Mouse (Mus musculus): ENCODE results near the gene Aldh1a3. TPM values are rescaled to one million over a fixed set of nuclear protein-coding genes. Genes with fewer than 3 reads are reported as not detected.
A peak's percentile ranks its signal among the peaks of the same experiment; 100 is the strongest.

Gene Aldh1a3
- polyA plus RNA-seq, 1 experiment from 2014 or later = 3.7 TPM

DNA sequence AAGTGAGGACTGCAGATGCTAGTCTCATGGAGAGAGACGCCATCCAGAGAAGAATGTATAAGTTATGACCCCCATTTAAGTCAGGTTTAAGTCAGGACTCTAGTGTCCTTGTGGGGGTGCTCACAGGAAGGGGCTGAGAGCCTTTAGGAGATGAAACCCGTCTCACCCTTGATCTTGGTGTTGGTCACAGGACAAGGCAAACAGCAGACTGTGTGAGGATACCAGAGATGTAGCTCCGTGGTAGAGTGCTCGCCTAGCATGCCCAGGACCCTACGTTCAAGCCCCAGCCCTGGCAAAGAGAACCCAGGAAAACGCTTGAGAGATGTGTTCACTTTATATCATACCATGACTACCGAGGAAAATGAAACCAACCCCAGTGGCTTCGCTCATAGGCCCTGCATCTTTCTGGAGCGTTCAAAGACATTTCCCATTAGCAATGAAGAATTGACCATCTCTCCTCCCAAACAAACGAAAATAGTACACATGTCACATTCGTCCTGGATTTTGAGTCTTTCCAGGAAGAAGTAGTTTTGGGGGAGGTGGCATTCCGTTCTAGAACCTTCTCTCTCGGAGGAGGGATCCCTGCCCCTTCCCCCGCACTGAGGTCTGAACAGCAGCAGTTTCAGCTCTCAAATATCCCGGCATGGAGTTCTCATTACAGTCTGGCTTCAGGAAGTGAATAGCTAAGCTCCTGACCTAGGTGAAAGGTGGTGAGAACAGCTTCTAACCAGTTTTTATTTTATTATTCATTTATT is 21.6 kb upstream of the Aldh1a3 start:
- Histone ChIP-seq H3K27me3 (ENCODE audit: control insufficient read depth, insufficient read depth, low read length) (no peaks in the 10 kb centered on the region), H3K9me3 (ENCODE audit: control insufficient read depth, low read length) (no peaks in the 10 kb centered on the region), H3K9ac (ENCODE audit: low read length) (no peak overlapping the region), H3K4me2 (ENCODE audit: low read depth, low read length, severe bottlenecking) (no peak overlapping the region), H3K27ac (ENCODE audit: low read depth, low read length) (no peak overlapping the region), H3K4me3 (ENCODE audit: low read depth, low read length) (no peak overlapping the region), H3K4me1 (replicated peaks; ENCODE audit: control insufficient read depth, insufficient read depth, low read length) (0 out of 2 replicates have a peak, but pooled peaks cover 5% of the 10 kb centered on the region), H3K36me3 (ENCODE audit: control insufficient read depth, insufficient read depth, low read length) (no peaks in the 10 kb centered on the region)
- WGBS = 81% methylated on average over 15 of the region's 15 CpGs
- ATAC-seq (replicated peaks; ENCODE audit: low FRiP score) (no peak), DNase-seq (ENCODE audit: low spot score) (no peak)

DNA sequence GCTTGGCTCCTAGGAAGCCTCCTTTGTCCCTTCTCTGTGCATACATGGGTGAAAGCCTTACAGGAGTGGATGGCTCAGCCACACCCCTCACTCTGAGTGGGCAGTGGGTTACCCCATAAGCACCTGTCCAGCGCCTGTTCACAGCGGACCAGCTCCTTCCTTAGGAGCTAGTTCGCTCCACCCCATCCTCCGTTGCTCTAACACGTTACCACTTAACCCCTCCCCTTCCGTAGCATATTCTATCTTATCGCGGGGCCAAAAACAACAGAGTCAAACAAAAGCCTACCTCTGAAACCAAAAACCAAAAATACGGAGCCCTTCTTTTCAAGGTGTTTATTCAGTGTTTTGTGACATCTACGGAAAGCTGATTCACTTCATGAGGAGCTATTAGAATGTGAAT is 21.0 kb upstream of the Aldh1a3 start:
- H3K27ac ChIP-seq (ENCODE audit: low read depth, low read length) = no peak overlapping the region
- ATAC-seq (replicated peaks; ENCODE audit: low FRiP score) (no peak), DNase-seq (ENCODE audit: low spot score) (no peak)
- H3K4me3 ChIP-seq (ENCODE audit: low read depth, low read length) = no peak overlapping the region
- H3K4me2 ChIP-seq (ENCODE audit: low read depth, low read length, severe bottlenecking) = no peak overlapping the region
- 0 out of 2 replicates have a peak, but pooled peaks cover 5% of the 10 kb centered on the region for H3K4me1 ChIP-seq (replicated peaks; ENCODE audit: control insufficient read depth, insufficient read depth, low read length)
- no peaks in the 10 kb centered on the region for H3K9me3 ChIP-seq (ENCODE audit: control insufficient read depth, low read length)
- WGBS = 60% methylated on average over 10 of the region's 10 CpGs
- H3K36me3 ChIP-seq (ENCODE audit: control insufficient read depth, insufficient read depth, low read length) = no peaks in the 10 kb centered on the region
- H3K9ac ChIP-seq (ENCODE audit: low read length) = no peak overlapping the region
- H3K27me3 ChIP-seq (ENCODE audit: control insufficient read depth, insufficient read depth, low read length) = no peaks in the 10 kb centered on the region

DNA sequence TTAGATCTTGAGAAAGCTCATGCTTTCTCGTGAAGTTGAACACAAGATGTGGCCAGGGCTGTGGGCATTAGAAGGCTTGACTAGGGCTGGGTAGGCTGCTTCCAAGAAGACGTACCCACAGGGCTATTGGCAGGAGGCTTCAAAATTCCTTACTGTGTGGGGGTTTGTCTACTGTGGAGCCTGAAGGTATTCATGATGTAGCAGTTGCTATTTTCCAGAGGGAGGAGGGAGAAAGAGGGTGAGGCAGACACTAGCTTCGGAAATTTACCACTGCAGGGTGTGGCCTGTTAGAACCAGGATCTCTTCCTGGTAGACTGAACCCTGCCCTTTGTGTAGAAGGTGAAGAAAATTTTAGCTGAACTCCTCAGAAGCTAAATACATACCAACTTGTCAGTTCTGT is 19.5 kb upstream of the Aldh1a3 start:
- no peaks in the 10 kb centered on the region for H3K27me3 ChIP-seq (ENCODE audit: control insufficient read depth, insufficient read depth, low read length)
- H3K9ac ChIP-seq (ENCODE audit: low read length) = no peak overlapping the region
- H3K4me1 ChIP-seq (replicated peaks; ENCODE audit: control insufficient read depth, insufficient read depth, low read length) = 0 out of 2 replicates have a peak, but pooled peaks cover 5% of the 10 kb centered on the region
- H3K9me3 ChIP-seq (ENCODE audit: control insufficient read depth, low read length) = no peaks in the 10 kb centered on the region
- H3K27ac ChIP-seq (ENCODE audit: low read depth, low read length) = no peak overlapping the region
- 85% methylated on average over 3 of the region's 3 CpGs for WGBS
- H3K4me3 ChIP-seq (ENCODE audit: low read depth, low read length) = no peak overlapping the region
- no peak overlapping the region for H3K4me2 ChIP-seq (ENCODE audit: low read depth, low read length, severe bottlenecking)
- DNase-seq (ENCODE audit: low spot score) (no peak), ATAC-seq (replicated peaks; ENCODE audit: low FRiP score) (no peak)
- H3K36me3 ChIP-seq (ENCODE audit: control insufficient read depth, insufficient read depth, low read length) = no peaks in the 10 kb centered on the region

DNA sequence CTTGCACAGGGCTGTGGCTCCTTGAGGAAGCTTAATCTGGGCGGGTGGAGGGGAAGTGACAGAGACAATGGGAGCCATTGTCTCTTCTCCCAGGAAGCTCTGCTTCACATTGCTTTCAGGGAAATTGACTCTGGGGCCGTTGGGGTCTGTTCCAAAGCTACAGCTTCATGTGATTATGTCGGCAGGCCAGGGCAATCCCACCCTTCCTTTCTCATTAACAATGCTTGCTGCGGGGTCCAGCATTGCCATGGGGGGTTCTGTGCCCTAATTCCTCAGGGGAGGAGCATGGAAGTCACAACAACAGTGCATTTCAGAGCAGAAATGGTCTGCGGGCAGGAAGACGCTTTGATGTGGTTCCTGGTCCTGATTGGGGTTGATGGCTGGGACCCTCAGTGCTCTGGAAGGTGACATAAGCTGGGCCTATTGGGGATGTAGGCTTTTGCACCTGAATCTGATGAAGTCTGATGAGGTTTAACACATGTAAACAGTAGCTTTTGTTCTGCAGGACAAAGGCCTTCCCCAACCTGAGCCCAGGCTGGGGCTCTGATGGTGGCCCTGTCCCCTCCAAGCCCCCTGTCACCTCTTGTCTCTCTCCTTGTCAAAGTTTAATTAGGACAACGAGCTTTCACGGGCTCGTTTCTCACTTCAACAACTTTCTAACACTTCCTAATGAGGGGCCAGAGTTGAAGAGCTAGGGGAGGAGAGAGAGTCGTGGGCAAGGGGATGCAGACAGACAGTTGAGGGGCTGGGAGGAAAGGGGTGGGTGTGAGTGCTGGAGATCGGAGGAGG is 18.0 kb upstream of the Aldh1a3 start:
- 0 out of 2 replicates have a peak, but pooled peaks cover 5% of the 10 kb centered on the region for H3K4me1 ChIP-seq (replicated peaks; ENCODE audit: control insufficient read depth, insufficient read depth, low read length)
- 9% methylated on average over 11 of the region's 11 CpGs for WGBS
- no peak overlapping the region for H3K9ac ChIP-seq (ENCODE audit: low read length)
- no peak for ATAC-seq (replicated peaks; ENCODE audit: low FRiP score)
- H3K36me3 ChIP-seq (ENCODE audit: control insufficient read depth, insufficient read depth, low read length) = no peaks in the 10 kb centered on the region
- no peak overlapping the region for H3K4me3 ChIP-seq (ENCODE audit: low read depth, low read length)
- H3K27me3 ChIP-seq (ENCODE audit: control insufficient read depth, insufficient read depth, low read length) = no peaks in the 10 kb centered on the region
- H3K4me2 ChIP-seq (ENCODE audit: low read depth, low read length, severe bottlenecking) = no peak overlapping the region
- H3K27ac ChIP-seq (ENCODE audit: low read depth, low read length) = no peak overlapping the region
- no peaks in the 10 kb centered on the region for H3K9me3 ChIP-seq (ENCODE audit: control insufficient read depth, low read length)
- peak; percentile 48 for DNase-seq (ENCODE audit: low spot score)

DNA sequence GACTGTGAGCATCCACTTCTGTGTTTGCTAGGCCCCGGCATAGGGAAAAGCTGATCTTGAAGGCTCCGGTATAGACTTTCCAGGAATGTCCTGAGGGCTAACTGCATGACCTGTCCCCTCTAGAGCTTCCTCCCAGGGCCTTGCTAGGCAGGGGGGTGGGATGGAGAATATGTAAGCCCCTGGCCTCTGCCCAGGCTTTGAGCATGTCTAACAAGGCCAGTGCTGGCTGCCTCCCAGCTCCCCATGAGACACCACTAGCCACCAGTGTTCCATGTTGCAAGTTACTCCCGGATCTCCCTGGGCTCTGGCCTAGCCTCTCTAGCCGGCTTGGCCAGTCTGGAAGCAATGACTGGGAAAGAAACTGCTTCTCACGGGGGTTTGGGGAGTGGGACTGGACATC is 17.4 kb upstream of the Aldh1a3 start:
- H3K4me2 ChIP-seq (ENCODE audit: low read depth, low read length, severe bottlenecking) = no peak overlapping the region
- H3K9me3 ChIP-seq (ENCODE audit: control insufficient read depth, low read length) = no peaks in the 10 kb centered on the region
- 47% methylated on average over 5 of the region's 5 CpGs for WGBS
- H3K27me3 ChIP-seq (ENCODE audit: control insufficient read depth, insufficient read depth, low read length) = no peaks in the 10 kb centered on the region
- 0 out of 2 replicates have a peak, but pooled peaks cover 5% of the 10 kb centered on the region for H3K4me1 ChIP-seq (replicated peaks; ENCODE audit: control insufficient read depth, insufficient read depth, low read length)
- H3K36me3 ChIP-seq (ENCODE audit: control insufficient read depth, insufficient read depth, low read length) = no peaks in the 10 kb centered on the region
- H3K4me3 ChIP-seq (ENCODE audit: low read depth, low read length) = no peak overlapping the region
- ATAC-seq (replicated peaks; ENCODE audit: low FRiP score) (no peak), DNase-seq (ENCODE audit: low spot score) (no peak)
- no peak overlapping the region for H3K27ac ChIP-seq (ENCODE audit: low read depth, low read length)
- H3K9ac ChIP-seq (ENCODE audit: low read length) = no peak overlapping the region

DNA sequence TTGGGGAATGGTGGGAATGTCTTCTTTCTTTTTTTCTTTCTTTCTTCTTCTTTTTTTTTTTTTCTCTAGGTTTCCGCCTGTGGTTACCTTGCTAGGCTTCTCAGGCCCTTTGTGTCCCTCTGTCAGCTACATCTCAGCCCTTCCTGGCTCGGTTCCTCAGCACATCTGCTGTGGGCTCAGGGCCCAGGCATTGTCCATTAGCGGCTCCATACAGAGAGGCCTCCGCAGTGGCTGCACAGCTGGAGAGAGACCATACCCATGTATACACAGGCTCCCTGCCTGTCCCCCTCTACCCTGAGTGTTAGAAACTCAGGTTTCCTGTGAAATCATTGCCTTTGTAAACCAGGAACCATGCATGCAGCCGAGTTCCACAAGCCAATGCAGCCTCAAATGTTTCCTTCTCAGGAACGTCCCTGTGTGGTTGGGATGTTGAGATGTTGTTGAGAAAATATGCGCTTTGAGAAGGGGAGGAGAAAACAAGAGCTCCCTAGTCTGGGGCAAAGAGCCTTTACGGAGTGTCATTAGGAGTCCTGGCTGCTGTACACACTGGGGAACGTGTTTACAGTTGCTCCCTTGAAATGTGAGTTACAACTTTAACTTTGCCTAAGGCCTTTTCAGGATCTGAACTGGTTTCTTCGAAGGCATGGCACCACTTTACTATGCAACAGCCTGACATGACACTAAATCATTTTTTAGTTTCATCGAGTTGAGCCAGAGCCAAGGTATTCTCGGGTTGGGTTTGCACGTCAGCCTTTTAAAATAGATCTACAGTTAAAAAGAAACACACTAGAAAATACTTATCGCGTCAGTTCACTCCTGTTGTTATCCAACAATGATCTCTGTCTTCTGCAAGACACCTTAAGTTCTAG is 15.4 kb upstream of the Aldh1a3 start:
- Histone ChIP-seq H3K27me3 (ENCODE audit: control insufficient read depth, insufficient read depth, low read length) (no peaks in the 10 kb centered on the region), H3K4me3 (ENCODE audit: low read depth, low read length) (no peak overlapping the region), H3K4me1 (replicated peaks; ENCODE audit: control insufficient read depth, insufficient read depth, low read length) (0 out of 2 replicates have a peak, but pooled peaks cover 6% of the 10 kb centered on the region), H3K4me2 (ENCODE audit: low read depth, low read length, severe bottlenecking) (no peak overlapping the region), H3K27ac (ENCODE audit: low read depth, low read length) (no peak overlapping the region), H3K9ac (ENCODE audit: low read length) (no peak overlapping the region), H3K9me3 (ENCODE audit: control insufficient read depth, low read length) (no peaks in the 10 kb centered on the region), H3K36me3 (ENCODE audit: control insufficient read depth, insufficient read depth, low read length) (no peaks in the 10 kb centered on the region)
- no peak for ATAC-seq (replicated peaks; ENCODE audit: low FRiP score)
- no peak for DNase-seq (ENCODE audit: low spot score)
- WGBS = 65% methylated on average over 15 of the region's 15 CpGs

DNA sequence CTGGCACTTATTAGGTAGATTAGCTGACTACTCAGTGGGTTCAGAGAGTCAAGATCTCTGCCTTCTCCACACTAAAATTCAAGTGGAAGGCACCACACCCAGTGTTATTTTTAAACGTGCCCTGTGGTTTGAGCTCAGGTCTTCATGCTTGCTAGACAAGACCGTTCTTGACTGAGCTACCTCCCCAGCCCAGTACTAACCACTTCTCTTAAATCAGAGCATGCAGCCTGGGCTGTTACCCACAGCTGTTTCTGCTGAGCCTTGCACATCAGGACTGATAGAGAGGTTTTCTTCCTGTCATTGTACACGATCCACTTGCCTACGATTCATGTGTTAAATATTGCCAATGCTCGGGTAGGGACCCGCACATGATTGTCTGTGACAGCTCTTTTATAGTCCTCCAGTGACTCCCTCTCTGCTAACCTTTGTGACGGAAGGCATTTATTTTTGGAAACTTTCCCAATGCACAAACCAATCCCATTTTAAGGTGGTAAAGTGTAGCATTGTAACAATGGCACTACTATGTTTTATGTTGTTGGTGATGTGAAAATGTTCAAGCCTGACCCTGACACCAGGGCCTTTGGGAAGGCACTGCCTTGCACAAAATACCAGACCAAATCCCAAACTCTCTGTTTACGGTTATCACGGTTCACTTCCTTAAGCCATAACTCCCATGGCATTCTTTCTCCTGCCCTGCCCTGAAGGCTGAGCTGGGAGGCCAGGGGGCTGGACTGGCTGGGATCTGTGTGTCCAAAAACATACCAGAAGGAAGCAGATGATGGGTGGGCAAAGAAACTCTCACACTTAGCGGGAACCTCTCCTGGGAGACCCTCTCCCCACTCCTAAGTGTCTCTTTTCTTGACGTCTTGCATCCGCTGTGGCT is 11.7 kb upstream of the Aldh1a3 start:
- H3K9me3 ChIP-seq (ENCODE audit: control insufficient read depth, low read length) = no peaks in the 10 kb centered on the region
- no peak overlapping the region for H3K4me3 ChIP-seq (ENCODE audit: low read depth, low read length)
- ATAC-seq (replicated peaks; ENCODE audit: low FRiP score) (no peak), DNase-seq (ENCODE audit: low spot score) (no peak)
- H3K9ac ChIP-seq (ENCODE audit: low read length) = no peak overlapping the region
- H3K4me1 ChIP-seq (replicated peaks; ENCODE audit: control insufficient read depth, insufficient read depth, low read length) = 0 out of 2 replicates have a peak, but pooled peaks cover 1% of the 10 kb centered on the region
- 79% methylated on average over 12 of the region's 12 CpGs for WGBS
- no peaks in the 10 kb centered on the region for H3K27me3 ChIP-seq (ENCODE audit: control insufficient read depth, insufficient read depth, low read length)
- no peaks in the 10 kb centered on the region for H3K36me3 ChIP-seq (ENCODE audit: control insufficient read depth, insufficient read depth, low read length)
- no peak overlapping the region for H3K4me2 ChIP-seq (ENCODE audit: low read depth, low read length, severe bottlenecking)
- no peak overlapping the region for H3K27ac ChIP-seq (ENCODE audit: low read depth, low read length)

Measured in forebrain, embryonic 11.5 days (tissue).